Mouse (Mus musculus): ENCODE results near the gene Gm16430. TPM values are rescaled to one million over a fixed set of nuclear protein-coding genes. Genes with fewer than 3 reads are reported as not detected.

Gm16430 gene
- not detected for total RNA-seq (2023)

DNA sequence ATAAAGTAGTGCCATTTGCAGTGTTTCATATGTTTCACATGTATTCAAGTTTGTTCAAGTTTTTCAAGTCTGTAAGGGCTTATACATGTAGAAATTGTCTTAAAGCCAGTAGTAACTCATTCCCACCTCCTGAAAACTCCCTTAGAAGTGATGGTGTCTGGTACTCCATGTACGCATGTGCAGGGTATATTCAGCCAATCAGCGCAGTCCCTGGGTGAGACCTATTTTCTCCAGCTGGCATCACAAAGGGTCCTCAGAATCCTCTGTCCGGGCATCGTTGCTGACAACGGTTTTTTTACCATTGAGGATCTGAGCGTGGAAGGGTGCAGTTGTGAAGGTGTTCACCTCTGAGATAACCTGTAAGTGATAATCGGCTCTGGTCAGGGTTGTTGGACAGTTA is at the start of gene Gm16430:
Gene Gm16430 (plus strand): TSS at position 301 of the 400 bp plus-strand sequence.

Other genes with a start within 250 kb of the Gm16430 start
- gene Gm16405, start 91.0 kb upstream of the Gm16430 start, total RNA-seq (2023), result not detected

All from neutrophil, adult 83 days (primary cell).